Mouse (Mus musculus) heart, postnatal 0 days (tissue): ENCODE measurements around the gene Tpm1.

Source experiments
- CTCF ChIP-seq: IDR thresholded peaks from 2 replicates; pipeline ENCODE4 v1.5.1; 2016; ENCODE audit warnings: antibody characterized with exemption, control low read depth, low read depth
- EP300 ChIP-seq: IDR thresholded peaks from 2 replicates; pipeline ENCODE4 v1.6.1; 2016; ENCODE audit warnings: antibody characterized with exemption, low read depth

DNA sequence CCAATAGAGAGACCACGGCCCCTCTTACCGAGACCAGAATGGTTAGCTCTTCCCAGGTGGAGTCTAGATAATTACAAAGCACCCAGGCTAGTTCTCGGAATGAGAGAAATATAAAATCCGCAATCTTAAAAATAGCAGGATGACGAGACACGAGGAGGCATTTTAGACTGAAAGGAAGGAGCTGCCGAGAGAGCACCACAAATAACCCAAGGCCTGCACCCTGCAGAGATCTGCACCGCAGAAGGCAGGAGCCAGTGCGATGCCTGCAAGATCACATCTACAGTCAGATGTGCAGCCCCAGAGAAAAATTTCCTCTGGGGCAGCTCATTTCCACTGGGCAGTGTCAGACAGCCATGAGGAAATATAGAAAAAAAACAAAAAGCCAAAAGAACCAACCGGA is 16.2 kb downstream of the Tpm1 start:
- no peak for TF ChIP-seq EP300
- TF ChIP-seq CTCF = no peak
